9 mouse cellular contexts compared by ENCODE assay signal in genomic region chr4:65122841-65123240, GRCm38 (mm10). TPM values are rescaled to one million over a fixed set of nuclear protein-coding genes. Genes with fewer than 3 reads are reported as not detected.
DNase-seq lines count a peak whose midpoint lies in the region; ATAC-seq and TF ChIP-seq lines count a peak whose summit lies in the region.
"Had no signal": no experiment of that assay in that cellular context is flagged by ENCODE, and none has a peak within 500 bp of the region (broad histone marks: within the 10 kb centered on the region; RNA-seq: fewer than 3 reads in every experiment).

No protein-coding gene starts in this region.

- H3K36me3 ChIP-seq in heart, embryonic 14.5 days (ENCODE audit: control insufficient read depth, insufficient read depth, low read length): no peaks in the 10 kb centered on the region
- H3K36me3 ChIP-seq in limb, embryonic 14.5 days (ENCODE audit: control insufficient read depth, insufficient read depth, low read length): no peaks in the 10 kb centered on the region

- no peaks in the 10 kb centered on the region; the same call in 1 of the 2 replicates for H3K27me3 ChIP-seq in heart, embryonic 14.5 days (ENCODE audit: control insufficient read depth, insufficient read depth, low read length)
- no peaks in the 10 kb centered on the region for H3K27me3 ChIP-seq in limb, embryonic 14.5 days (ENCODE audit: control insufficient read depth, insufficient read depth, low read length)

- H3K4me3 ChIP-seq in heart, embryonic 14.5 days (ENCODE audit: control insufficient read depth in 1 of 2, insufficient read depth in 1 of 2, low read depth in 1 of 2, low read length in 2 of 2): no peak overlapping the region; a peak in 1 of 4 replicates
- 0 out of 2 replicates have a peak overlapping the region, but pooled peaks have one; percentile 51 for H3K4me3 ChIP-seq in limb, embryonic 14.5 days (replicated peaks; ENCODE audit: low read length)

- no peak for TF ChIP-seq POLR2A in limb, embryonic 14.5 days (IDR thresholded peaks at IDR 0.05; ENCODE audit: borderline replicate concordance, extremely low read depth, insufficient read depth, insufficient read length)

- no peak for ATAC-seq in heart, embryonic 14.5 days (ENCODE audit: insufficient number of reproducible peaks, insufficient read depth, low FRiP score, low read depth)
- no peak for ATAC-seq in limb, embryonic 14.5 days (ENCODE audit: low FRiP score, low read depth)

- no peak for DNase-seq in heart, adult 8-10 months (ENCODE audit: low spot score)
- peak; percentile 66 for DNase-seq in 3T3-L1 (ENCODE audit: low read depth, low spot score)
- DNase-seq in embryo, embryonic 11 days: peak; percentile 68
- peak; percentile 64 for DNase-seq in limb, embryonic 14.5 days (ENCODE audit: low spot score)
- no peak for DNase-seq in right cerebral cortex, postnatal 36 days (ENCODE audit: low spot score in 2 of 2)
- DNase-seq in layer of hippocampus, adult 8-10 months (ENCODE audit: low spot score in 2 of 2): no peak
- no peak for DNase-seq in yolk sac, embryonic 10.5 days (ENCODE audit: low spot score)

- WGBS in heart, embryonic 14.5 days: 0% methylated on average over 2 of the region's 2 CpGs
- 0% methylated on average over 2 of the region's 2 CpGs for WGBS in limb, embryonic 14.5 days

- no peak overlapping the region for H3K9ac ChIP-seq in heart, embryonic 14.5 days (ENCODE audit: low read length)
- H3K9ac ChIP-seq in limb, embryonic 14.5 days (ENCODE audit: low read depth, low read length, severe bottlenecking): no peak overlapping the region
- H3K9ac ChIP-seq: liver, embryonic 14.5 days had no signal

- H3K9me3 ChIP-seq in heart, embryonic 14.5 days (ENCODE audit: control insufficient read depth, low read length): no peaks in the 10 kb centered on the region
- H3K9me3 ChIP-seq in limb, embryonic 14.5 days (ENCODE audit: control insufficient read depth, low read length): no peaks in the 10 kb centered on the region

- no peak overlapping the region for H3K27ac ChIP-seq in heart, embryonic 14.5 days (replicated peaks in 1 of 2; ENCODE audit: control insufficient read depth in 1 of 2, insufficient read depth in 1 of 2, low read depth in 2 of 2, low read length in 2 of 2)
- H3K27ac ChIP-seq in limb, embryonic 14.5 days (replicated peaks; ENCODE audit: low read depth, low read length): no peak overlapping the region
- H3K27ac ChIP-seq: liver, embryonic 14.5 days had no signal

- H3K4me1 ChIP-seq in heart, embryonic 14.5 days (ENCODE audit: control insufficient read depth in 2 of 2, insufficient read depth in 2 of 2, low read length in 2 of 2): peaks cover 4 to 11% of the 10 kb centered on the region in 2 experiments
- peaks cover 10% of the 10 kb centered on the region for H3K4me1 ChIP-seq in limb, embryonic 14.5 days (ENCODE audit: control insufficient read depth, insufficient read depth, low read length)

- peak overlapping the region; percentile 95 for H3K4me2 ChIP-seq in heart, embryonic 14.5 days (ENCODE audit: low read length)
- H3K4me2 ChIP-seq in limb, embryonic 14.5 days (replicated peaks; ENCODE audit: low read depth, low read length, severe bottlenecking): peak overlapping the region; percentile 58

RNA-seq across cellular contexts. Expression of gene Pappa, which starts 1.1 kb away (rescaled TPM):
- 0.40 and 0.73 TPM in 2 replicates for polyA plus RNA-seq in heart, embryonic 14.5 days (2014; fragmentation: Nextera tagmentation; extraction: Ambion mirVana)
- total RNA-seq in heart, adult 8-10 months (2022): under 1 TPM; 0.34 to 0.62 (median 0.41) TPM
- polyA plus RNA-seq in limb, embryonic 14.5 days (2012; rRNA removed): 1.7 and 2.2 TPM in 2 replicates
- polyA plus RNA-seq in limb, embryonic 14.5 days (2014; fragmentation: Nextera tagmentation; extraction: Ambion mirVana): 1.7 and 1.9 TPM in 2 replicates
- 1 to 10 TPM; 1.1 to 1.3 (median 1.3) TPM for total RNA-seq in layer of hippocampus, adult 8-10 months (2022)

Comparison
In these comparisons a context has a peak if more than half of its experiments do, and no peak if none do; other contexts are left out.
1. DNase-seq: peak in 3T3-L1 (single experiment), embryo, embryonic 11 days (single experiment) and limb, embryonic 14.5 days (single experiment); none in heart, adult 8-10 months (single experiment), right cerebral cortex, postnatal 36 days (0 of 2), layer of hippocampus, adult 8-10 months (0 of 2) and yolk sac, embryonic 10.5 days (single experiment).